Mouse (Mus musculus): ENCODE data around the gene Enpp7. TPM values are rescaled to one million over a fixed set of nuclear protein-coding genes. Genes with fewer than 3 reads are reported as not detected.

Gene Enpp7
- not detected in 2 replicates for polyA plus RNA-seq (2021; fragmentation: Nextera tagmentation)
- long read RNA-seq, experiment 1 = 0 reads
- long read RNA-seq, experiment 2 = 0 reads

GRCm38 (mm10) chr11:118987999-118988398 lies at the start of gene Enpp7:
Gene Enpp7 (plus strand): TSS chr11:118988188.

GRCm38 (mm10) chr11:119022895-119023615 lies 35.1 kb downstream of the Enpp7 start, which contains the start of gene Cbx2:
Gene Cbx2 (plus strand): TSS chr11:119022962.

GRCm38 (mm10) chr11:119040600-119041324 lies 52.8 kb downstream of the Enpp7 start, which contains the start of gene Cbx8:
Gene Cbx8 (minus strand): TSS chr11:119040969.

Other genes starting within 250 kb of the Enpp7 start
- gene Rbfox3, start 76.6 kb upstream of the Enpp7 start, polyA plus RNA-seq (2021; fragmentation: Nextera tagmentation) = 154 and 294 TPM in 2 replicates
- 0.25 and 0.87 TPM in 2 replicates for gene Cbx2, start 34.8 kb downstream of the Enpp7 start, polyA plus RNA-seq (2021; fragmentation: Nextera tagmentation)
- gene Cbx8, start 52.8 kb downstream of the Enpp7 start, polyA plus RNA-seq (2021; fragmentation: Nextera tagmentation) = 8.6 and 10.9 TPM in 2 replicates
- gene Cbx4, start 98.0 kb downstream of the Enpp7 start, polyA plus RNA-seq (2021; fragmentation: Nextera tagmentation) = 4.0 and 15.9 TPM in 2 replicates
- 6.4 and 7.0 TPM in 2 replicates for gene Tbc1d16, start 240.3 kb downstream of the Enpp7 start, polyA plus RNA-seq (2021; fragmentation: Nextera tagmentation)
- 0.79 and 1.1 TPM in 2 replicates for gene Ccdc40, start 240.4 kb downstream of the Enpp7 start, polyA plus RNA-seq (2021; fragmentation: Nextera tagmentation)